Mouse (Mus musculus): ENCODE measurements around the gene Xpc. TPM values are rescaled to one million over a fixed set of nuclear protein-coding genes. Genes with fewer than 3 reads are reported as not detected.
A peak's percentile ranks its signal among the peaks of the same experiment; 100 is the strongest.
"Not testable (repeated sequence)": the region's sequence is repeated elsewhere in the genome, so short reads cannot be mapped to it uniquely, and the experiment has no call there.

Gene Xpc
- total RNA-seq, 4 experiments from 2014 or later = 9.6 to 11.0 (median 10.7) TPM

GRCm38 (mm10) chr6:91472868-91473804 lies 42.6 kb downstream of the Xpc start, which contains the start of the genes Chchd4 and Tmem43:
Gene Chchd4 (minus strand): TSS chr6:91473546.
Gene Tmem43 (plus strand): TSS chr6:91473703.
- peak; percentile 100 for DNase-seq (ENCODE audit: low spot score)

- DNase-seq (ENCODE audit: low spot score) = no peak
These were observed 43.4 kb downstream of the Xpc start for GRCm38 (mm10) chr6:91472319-91472718.

GRCm38 (mm10) chr6:91471427-91471826 lies 44.3 kb downstream of the Xpc start:
- not testable (repeated sequence) for DNase-seq (ENCODE audit: low spot score)

- no peak for DNase-seq (ENCODE audit: low spot score)
These were observed 45.0 kb downstream of the Xpc start for GRCm38 (mm10) chr6:91470712-91471111.

GRCm38 (mm10) chr6:91467106-91467505 lies 48.6 kb downstream of the Xpc start:
- no peak for DNase-seq (ENCODE audit: low spot score)

GRCm38 (mm10) chr6:91465756-91466155 lies 49.9 kb downstream of the Xpc start:
- no peak for DNase-seq (ENCODE audit: low spot score)

- no peak for DNase-seq (ENCODE audit: low spot score)
These were observed 56.2 kb downstream of the Xpc start for GRCm38 (mm10) chr6:91459471-91459870.

- DNase-seq (ENCODE audit: low spot score) = no peak
These were observed 61.1 kb downstream of the Xpc start for GRCm38 (mm10) chr6:91454546-91454945.

- DNase-seq (ENCODE audit: low spot score) = no peak
These were observed 63.6 kb downstream of the Xpc start for GRCm38 (mm10) chr6:91452056-91452455.

GRCm38 (mm10) chr6:91449472-91450225 lies 66.0 kb downstream of the Xpc start:
- DNase-seq (ENCODE audit: low spot score) = no peak

- DNase-seq (ENCODE audit: low spot score) = no peak
These were observed 70.4 kb downstream of the Xpc start for GRCm38 (mm10) chr6:91445316-91445715.

GRCm38 (mm10) chr6:91441145-91441662 lies 74.5 kb downstream of the Xpc start:
- no peak for DNase-seq (ENCODE audit: low spot score)

GRCm38 (mm10) chr6:91440474-91441144 lies 75.1 kb downstream of the Xpc start:
- peak; percentile 94 for DNase-seq (ENCODE audit: low spot score)

Other genes with a start within 250 kb of the Xpc start
- gene Wnt7a, start 104.5 kb downstream of the Xpc start, total RNA-seq (2022) = not detected
- gene Chchd4, start 42.3 kb downstream of the Xpc start, total RNA-seq (2022) = 10 to 100 TPM; 14.5 to 20.5 (median 16.6) TPM
- 10 to 100 TPM; 22.0 to 29.4 (median 26.1) TPM for gene Tmem43, start 42.2 kb downstream of the Xpc start, total RNA-seq (2022)
- gene Lsm3, start within 50 bp of the Xpc start, total RNA-seq (2022) = 10 to 100 TPM; 61.4 to 69.1 (median 65.6) TPM
- gene Slc6a6, start 168.2 kb upstream of the Xpc start, total RNA-seq (2022) = 100 to 1,000 TPM in 2 of 4 experiments, 10 to 100 TPM in 2; 91.8 to 114 (median 101) TPM

Measured in heart, adult 8-10 months (tissue).